Mouse (Mus musculus) heart, adult 2 months (tissue): ENCODE measurements around the gene Stk39.

Experiments used
- CTCF ChIP-seq: fragments of 200-600 bp; IDR thresholded peaks from 2 replicates; pipeline ENCODE4 v1.8.1; 2022; ENCODE audit warnings: antibody characterized with exemption, mild to moderate bottlenecking, moderate library complexity
- EP300 ChIP-seq: fragments of 200-500 bp; IDR thresholded peaks from 2 replicates; pipeline ENCODE4 v1.6.1; 2011; ENCODE audit warnings: low read depth, low read length, control low read depth; ENCODE audit not compliant: insufficient read depth

- TF ChIP-seq EP300 (no peak), CTCF (no peak)
Observed at GRCm38 (mm10) chr2:68222227-68222873, 249.7 kb downstream of the Stk39 start.
